Comparison of ENCODE assay signal across 8 mouse cellular contexts in genomic region chr7:65690869-65691268, GRCm38 (mm10). TPM values are rescaled to one million over a fixed set of nuclear protein-coding genes. Genes with fewer than 3 reads are reported as not detected.
DNase-seq lines count a peak whose midpoint lies in the region; ATAC-seq lines count a peak whose summit lies in the region.

Tm2d3 (plus strand) TSS chr7:65691169.

- no peak for ATAC-seq in lung, embryonic 15.5 days (ENCODE audit: borderline replicate concordance, extremely low read depth, low FRiP score, low TSS enrichment)
- no peak for ATAC-seq in neural tube, embryonic 14.5 days (ENCODE audit: low read depth)

- no peak within 1 kb of the TSS for H3K9ac ChIP-seq in lung, embryonic 15.5 days
- no peak within 1 kb of the TSS for H3K9ac ChIP-seq in neural tube, embryonic 14.5 days (replicated peaks; ENCODE audit: low read depth, low read length)

- intact Hi-C loops in heart, postnatal 10 days (cut with DNase I) = no loop called here

- peaks cover 8% of the 10 kb centered on the region; the same call in 1 of the 2 replicates for H3K4me1 ChIP-seq in lung, embryonic 15.5 days
- H3K4me1 ChIP-seq in embryonic facial prominence, embryonic 10.5 days = peaks cover 20% of the 10 kb centered on the region
- peaks cover 17% of the 10 kb centered on the region for H3K4me1 ChIP-seq in limb, embryonic 10.5 days
- peaks cover 9% of the 10 kb centered on the region for H3K4me1 ChIP-seq in neural tube, embryonic 14.5 days (ENCODE audit: control insufficient read depth, insufficient read depth, low read length)

- no peaks in the 10 kb centered on the region for H3K27me3 ChIP-seq in lung, embryonic 15.5 days
- H3K27me3 ChIP-seq in embryonic facial prominence, embryonic 10.5 days (replicated peaks; ENCODE audit: low read depth, poor library complexity, severe bottlenecking) = no peaks in the 10 kb centered on the region
- no peaks in the 10 kb centered on the region for H3K27me3 ChIP-seq in limb, embryonic 10.5 days (ENCODE audit: low read depth, poor library complexity, severe bottlenecking)
- H3K27me3 ChIP-seq in neural tube, embryonic 14.5 days (ENCODE audit: control insufficient read depth, insufficient read depth, low read length) = no peaks in the 10 kb centered on the region

- no peak for DNase-seq in lung, postnatal 14 days
- no peak for DNase-seq in embryonic facial prominence, embryonic 10.5 days (ENCODE audit: low spot score)
- DNase-seq in heart, postnatal 10 days = no peak
- no peak for DNase-seq in limb, embryonic 10.5 days (ENCODE audit: low spot score)
- no peak for DNase-seq in cerebellum, postnatal 14 days
- no peak for DNase-seq in cerebellum, adult 11 months

- H3K27ac ChIP-seq in lung, embryonic 15.5 days = no peak within 1 kb of the TSS
- H3K27ac ChIP-seq in embryonic facial prominence, embryonic 10.5 days (replicated peaks) = no peak within 1 kb of the TSS
- H3K27ac ChIP-seq in limb, embryonic 10.5 days = no peak within 1 kb of the TSS
- H3K27ac ChIP-seq in neural tube, embryonic 14.5 days (ENCODE audit: low read depth, low read length) = no peak within 1 kb of the TSS

- 82% methylated on average over 7 of the region's 7 CpGs for WGBS in lung, embryonic 15.5 days
- WGBS in embryonic facial prominence, embryonic 10.5 days = 88% methylated on average over 7 of the region's 7 CpGs
- 91% methylated on average over 7 of the region's 7 CpGs for WGBS in limb, embryonic 10.5 days
- WGBS in neural tube, embryonic 14.5 days = 89% methylated on average over 7 of the region's 7 CpGs

- no peaks in the 10 kb centered on the region; the same call in 1 of the 2 replicates for H3K36me3 ChIP-seq in lung, embryonic 15.5 days
- peaks cover 12% of the 10 kb centered on the region for H3K36me3 ChIP-seq in embryonic facial prominence, embryonic 10.5 days (replicated peaks)
- H3K36me3 ChIP-seq in limb, embryonic 10.5 days = peaks cover 10% of the 10 kb centered on the region
- peaks cover 4% of the 10 kb centered on the region; the same call in 1 of the 2 replicates for H3K36me3 ChIP-seq in neural tube, embryonic 14.5 days (ENCODE audit: control insufficient read depth, insufficient read depth, low read length)

- H3K9me3 ChIP-seq in lung, embryonic 15.5 days = no peaks in the 10 kb centered on the region
- no peaks in the 10 kb centered on the region for H3K9me3 ChIP-seq in embryonic facial prominence, embryonic 10.5 days
- no peaks in the 10 kb centered on the region for H3K9me3 ChIP-seq in limb, embryonic 10.5 days (replicated peaks)
- no peaks in the 10 kb centered on the region for H3K9me3 ChIP-seq in neural tube, embryonic 14.5 days (ENCODE audit: control insufficient read depth, low read length)

- no peak within 1 kb of the TSS for H3K4me2 ChIP-seq in lung, embryonic 15.5 days
- H3K4me2 ChIP-seq in neural tube, embryonic 14.5 days (ENCODE audit: low read depth, low read length) = no peak within 1 kb of the TSS

- H3K4me3 ChIP-seq in lung, embryonic 15.5 days = no peak within 1 kb of the TSS
- H3K4me3 ChIP-seq in embryonic facial prominence, embryonic 10.5 days = no peak within 1 kb of the TSS
- H3K4me3 ChIP-seq in limb, embryonic 10.5 days = no peak within 1 kb of the TSS
- no peak within 1 kb of the TSS for H3K4me3 ChIP-seq in neural tube, embryonic 14.5 days (ENCODE audit: low read depth, low read length)

RNA-seq across cellular contexts. Expression of gene Tm2d3, which starts in this region (rescaled TPM):
- 84.1 and 85.3 TPM in 2 replicates for polyA plus RNA-seq in lung, embryonic 15.5 days (2015; fragmentation: Nextera tagmentation; extraction: Ambion mirVana)
- 74.0 and 76.6 TPM in 2 replicates for polyA plus RNA-seq in embryonic facial prominence, embryonic 10.5 days (2016; fragmentation: Nextera tagmentation; extraction: Ambion mirVana)
- total RNA-seq in heart, postnatal 10 days (2021) = 10 to 100 TPM; 19.0 to 24.0 TPM
- polyA plus RNA-seq in limb, embryonic 10.5 days (2016; fragmentation: Nextera tagmentation; extraction: Ambion mirVana) = 73.3 and 75.1 TPM in 2 replicates
- polyA plus RNA-seq in neural tube, embryonic 14.5 days (2014; fragmentation: Nextera tagmentation; extraction: Ambion mirVana) = 86.7 and 93.5 TPM in 2 replicates
